Mouse (Mus musculus): ENCODE measurements around the gene Mad2l1bp. TPM values are rescaled to one million over a fixed set of nuclear protein-coding genes. Genes with fewer than 3 reads are reported as not detected.
A peak's percentile ranks its signal among the peaks of the same experiment; 100 is the strongest.

Gene Mad2l1bp
- polyA plus RNA-seq, 1 experiment, result 13.8 TPM

GRCm38 (mm10) chr17:46160090-46160662 lies 6.8 kb upstream of the Mad2l1bp start:
- peaks cover 4% of the 10 kb centered on the region; the same call in 1 of the 2 replicates for H3K4me1 ChIP-seq (ENCODE audit: control insufficient read depth, insufficient read depth, low read length)
- no peak for TF ChIP-seq CTCF (IDR thresholded peaks at IDR 0.05; ENCODE audit: insufficient read depth, low read length)
- TF ChIP-seq POLR2A (IDR thresholded peaks at IDR 0.05; ENCODE audit: borderline replicate concordance, extremely low read depth, low read depth, low read length), result peak; percentile 60; the same call in 1 of the 2 replicates
- WGBS, result under 1% methylated on average over 16 of the region's 16 CpGs

DNA sequence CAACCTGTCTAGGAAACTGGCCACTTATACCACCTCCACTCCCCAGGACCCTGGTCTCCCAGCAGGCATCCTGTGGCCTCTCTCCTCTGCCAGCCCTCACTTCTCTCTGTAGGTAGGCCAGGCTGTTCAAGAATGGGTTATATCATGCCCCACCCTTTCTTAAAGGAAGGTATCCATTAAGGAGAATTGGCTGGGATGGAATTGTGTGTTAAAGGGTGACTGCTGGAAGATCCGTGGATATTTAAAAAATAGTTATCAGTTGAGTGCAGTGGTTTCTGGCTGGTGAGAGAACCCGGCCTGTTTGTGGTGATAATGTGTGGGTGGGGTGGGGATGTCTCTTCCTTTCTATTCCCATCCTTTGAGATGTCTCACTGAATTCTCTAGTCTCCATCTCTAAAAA lies 5.9 kb upstream of the Mad2l1bp start:
- 32% methylated on average over 2 of the region's 2 CpGs for WGBS
- no peak for DNase-seq
- TF ChIP-seq CTCF (IDR thresholded peaks at IDR 0.05; ENCODE audit: insufficient read depth, low read length), result no peak
- no peak for TF ChIP-seq POLR2A (IDR thresholded peaks at IDR 0.05; ENCODE audit: borderline replicate concordance, extremely low read depth, low read depth, low read length)
- H3K4me3 ChIP-seq (replicated peaks; ENCODE audit: extremely low read depth, low read depth, low read length), result no peak overlapping the region
- H3K4me1 ChIP-seq (ENCODE audit: control insufficient read depth, insufficient read depth, low read length), result peaks cover 4% of the 10 kb centered on the region; the same call in 1 of the 2 replicates

More at GRCm38 (mm10) chr17:46160090-46160662, 6.8 kb upstream of the Mad2l1bp start:
- H3K4me3 ChIP-seq (replicated peaks; ENCODE audit: extremely low read depth, low read depth, low read length), result peak overlapping the region; percentile 65
- peak; percentile 95 for DNase-seq

GRCm38 (mm10) chr17:46157131-46157530 lies 3.8 kb upstream of the Mad2l1bp start:
- whole genome bisulfite sequencing, result 90% methylated on average over 8 of the region's 8 CpGs
- Histone ChIP-seq H3K4me1 (ENCODE audit: control insufficient read depth, insufficient read depth, low read length) (peaks cover 8% of the 10 kb centered on the region), H3K4me3 (replicated peaks; ENCODE audit: extremely low read depth, low read depth, low read length) (no peak overlapping the region)
- no peak for DNase-seq
- TF ChIP-seq CTCF (IDR thresholded peaks at IDR 0.05; ENCODE audit: insufficient read depth, low read length), result no peak
- TF ChIP-seq POLR2A (IDR thresholded peaks at IDR 0.05; ENCODE audit: borderline replicate concordance, extremely low read depth, low read depth, low read length), result no peak

DNA sequence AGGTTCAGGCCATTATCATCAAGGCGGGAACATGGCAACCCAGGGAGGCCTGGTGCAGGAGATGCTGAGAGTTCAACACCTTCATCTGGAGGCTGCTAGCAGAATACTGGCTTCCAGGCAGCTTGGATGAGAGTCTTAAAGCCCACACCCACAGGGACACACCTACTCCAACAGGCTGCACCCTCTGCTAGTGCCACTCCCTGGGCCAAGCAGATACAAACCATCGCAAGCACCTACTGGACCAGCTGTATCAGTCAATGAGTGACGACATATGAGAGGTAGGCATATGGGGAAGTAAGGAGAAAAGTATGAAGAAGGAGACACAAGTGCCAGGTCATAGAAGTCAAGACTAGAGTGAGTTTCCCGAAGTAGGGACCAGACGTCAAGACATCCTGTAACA lies 3.3 kb upstream of the Mad2l1bp start:
- Histone ChIP-seq H3K4me1 (ENCODE audit: control insufficient read depth, insufficient read depth, low read length) (peaks cover 8% of the 10 kb centered on the region), H3K4me3 (replicated peaks; ENCODE audit: extremely low read depth, low read depth, low read length) (no peak overlapping the region)
- DNase-seq, result no peak
- TF ChIP-seq CTCF (IDR thresholded peaks at IDR 0.05; ENCODE audit: insufficient read depth, low read length) (no peak), POLR2A (IDR thresholded peaks at IDR 0.05; ENCODE audit: borderline replicate concordance, extremely low read depth, low read depth, low read length) (no peak)
- WGBS, result 76% methylated on average over 5 of the region's 5 CpGs

DNA sequence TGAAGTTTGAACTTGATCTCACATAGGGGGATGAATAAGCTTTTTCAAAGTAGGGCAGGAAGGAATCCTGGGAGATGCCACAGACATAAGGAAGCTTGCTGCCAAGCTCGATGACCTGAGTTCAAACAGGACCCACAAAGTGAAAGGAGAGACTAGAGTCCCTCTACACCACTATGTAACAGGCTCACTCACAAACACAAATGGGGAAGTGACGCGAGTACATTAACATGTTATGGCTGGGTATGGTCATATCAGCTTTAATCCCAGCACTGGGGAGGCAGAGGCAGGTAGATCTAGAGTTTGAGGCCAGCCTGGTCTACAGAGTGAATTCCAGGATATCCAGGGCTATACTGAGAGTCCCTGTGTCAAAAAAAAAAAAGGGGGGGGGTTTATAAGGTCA lies 983 bp upstream of the Mad2l1bp start:
- Histone ChIP-seq H3K4me1 (ENCODE audit: control insufficient read depth, insufficient read depth, low read length) (peaks cover 4% of the 10 kb centered on the region), H3K4me3 (replicated peaks; ENCODE audit: extremely low read depth, low read depth, low read length) (no peak overlapping the region)
- DNase-seq, result no peak
- WGBS, result 81% methylated on average over 3 of the region's 3 CpGs
- TF ChIP-seq POLR2A (IDR thresholded peaks at IDR 0.05; ENCODE audit: borderline replicate concordance, extremely low read depth, low read depth, low read length) (no peak), CTCF (IDR thresholded peaks at IDR 0.05; ENCODE audit: insufficient read depth, low read length) (no peak)

GRCm38 (mm10) chr17:46143578-46144423 lies 9.6 kb downstream of the Mad2l1bp start, which contains the start of gene Rsph9:
Rsph9 (minus strand) TSS chr17:46144216.
- WGBS, result 6% methylated on average over 37 of the region's 37 CpGs
- peaks cover 7% of the 10 kb centered on the region for H3K4me1 ChIP-seq (ENCODE audit: control insufficient read depth, insufficient read depth, low read length)
- peak within 1 kb of the TSS; percentile 77 for H3K4me3 ChIP-seq (replicated peaks; ENCODE audit: extremely low read depth, low read depth, low read length)
- TF ChIP-seq POLR2A (IDR thresholded peaks at IDR 0.05; ENCODE audit: borderline replicate concordance, extremely low read depth, low read depth, low read length) (peak; percentile 44; the same call in 1 of the 2 replicates), CTCF (IDR thresholded peaks at IDR 0.05; ENCODE audit: insufficient read depth, low read length) (no peak)
- peak; percentile 81 for DNase-seq

DNA sequence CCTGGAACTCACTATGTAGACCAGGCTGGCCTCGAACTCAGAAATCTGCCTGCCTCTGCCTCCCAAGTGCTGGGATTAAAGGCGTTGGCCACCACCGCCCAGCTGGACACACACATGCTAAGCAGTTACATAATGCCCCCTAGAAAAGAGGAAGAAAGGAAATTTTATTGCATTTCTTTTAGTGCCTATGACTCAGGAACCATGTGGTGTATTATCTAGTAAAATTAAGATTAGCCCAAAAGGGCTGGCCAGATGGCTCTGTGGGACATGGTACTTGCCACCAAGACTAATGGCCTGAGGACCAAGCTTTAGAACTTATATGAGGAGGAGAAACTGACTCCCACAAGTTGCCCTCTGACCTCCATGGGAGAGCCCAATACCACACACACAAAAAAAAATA lies 13.5 kb downstream of the Mad2l1bp start:
- TF ChIP-seq CTCF (IDR thresholded peaks at IDR 0.05; ENCODE audit: insufficient read depth, low read length), result no peak
- TF ChIP-seq POLR2A (IDR thresholded peaks at IDR 0.05; ENCODE audit: borderline replicate concordance, extremely low read depth, low read depth, low read length), result no peak
- DNase-seq, result no peak
- H3K4me1 ChIP-seq (ENCODE audit: control insufficient read depth, insufficient read depth, low read length), result peaks cover 7% of the 10 kb centered on the region
- 82% methylated on average over 3 of the region's 3 CpGs for WGBS
- no peak overlapping the region for H3K4me3 ChIP-seq (replicated peaks; ENCODE audit: extremely low read depth, low read depth, low read length)

GRCm38 (mm10) chr17:46138563-46139236 lies 14.7 kb downstream of the Mad2l1bp start:
- no peak for TF ChIP-seq CTCF (IDR thresholded peaks at IDR 0.05; ENCODE audit: insufficient read depth, low read length)
- TF ChIP-seq POLR2A (IDR thresholded peaks at IDR 0.05; ENCODE audit: borderline replicate concordance, extremely low read depth, low read depth, low read length), result no peak
- Histone ChIP-seq H3K4me1 (ENCODE audit: control insufficient read depth, insufficient read depth, low read length) (peaks cover 5% of the 10 kb centered on the region), H3K4me3 (replicated peaks; ENCODE audit: extremely low read depth, low read depth, low read length) (no peak overlapping the region)
- no peak for DNase-seq
- 38% methylated on average over 8 of the region's 8 CpGs for WGBS

GRCm38 (mm10) chr17:46132862-46133261 lies 20.5 kb downstream of the Mad2l1bp start:
- Histone ChIP-seq H3K4me3 (replicated peaks; ENCODE audit: extremely low read depth, low read depth, low read length) (no peak overlapping the region), H3K4me1 (ENCODE audit: control insufficient read depth, insufficient read depth, low read length) (peaks cover 8% of the 10 kb centered on the region)
- no peak for DNase-seq
- TF ChIP-seq CTCF (IDR thresholded peaks at IDR 0.05; ENCODE audit: insufficient read depth, low read length) (no peak), POLR2A (IDR thresholded peaks at IDR 0.05; ENCODE audit: borderline replicate concordance, extremely low read depth, low read depth, low read length) (no peak)
- WGBS, result 54% methylated on average over 8 of the region's 8 CpGs
